Mouse (Mus musculus): Measurements from ENCODE around the gene Zcchc24.

Zcchc24 gene

GRCm38 (mm10) chr14:25666668-25667376, 102.0 kb downstream of the Zcchc24 start:
- DNase-seq (ENCODE audit: low spot score in 2 of 2): no peak

GRCm38 (mm10) chr14:25665314-25665970, 103.4 kb downstream of the Zcchc24 start:
- no peak for DNase-seq (ENCODE audit: low spot score in 2 of 2)

- DNase-seq (ENCODE audit: low spot score in 2 of 2): no peak
Measured at GRCm38 (mm10) chr14:25664310-25664695, 104.5 kb downstream of the Zcchc24 start.

GRCm38 (mm10) chr14:25663649-25664309, 105.1 kb downstream of the Zcchc24 start:
- DNase-seq (ENCODE audit: low spot score in 2 of 2): no peak

All from frontal cortex, postnatal 25 days (tissue).